Mouse (Mus musculus): ENCODE results near the gene Dctn3.
"Not testable (repeated sequence)": the region's sequence is repeated elsewhere in the genome, so short reads cannot be mapped to it uniquely, and the experiment has no call there.

Gene Dctn3

DNA sequence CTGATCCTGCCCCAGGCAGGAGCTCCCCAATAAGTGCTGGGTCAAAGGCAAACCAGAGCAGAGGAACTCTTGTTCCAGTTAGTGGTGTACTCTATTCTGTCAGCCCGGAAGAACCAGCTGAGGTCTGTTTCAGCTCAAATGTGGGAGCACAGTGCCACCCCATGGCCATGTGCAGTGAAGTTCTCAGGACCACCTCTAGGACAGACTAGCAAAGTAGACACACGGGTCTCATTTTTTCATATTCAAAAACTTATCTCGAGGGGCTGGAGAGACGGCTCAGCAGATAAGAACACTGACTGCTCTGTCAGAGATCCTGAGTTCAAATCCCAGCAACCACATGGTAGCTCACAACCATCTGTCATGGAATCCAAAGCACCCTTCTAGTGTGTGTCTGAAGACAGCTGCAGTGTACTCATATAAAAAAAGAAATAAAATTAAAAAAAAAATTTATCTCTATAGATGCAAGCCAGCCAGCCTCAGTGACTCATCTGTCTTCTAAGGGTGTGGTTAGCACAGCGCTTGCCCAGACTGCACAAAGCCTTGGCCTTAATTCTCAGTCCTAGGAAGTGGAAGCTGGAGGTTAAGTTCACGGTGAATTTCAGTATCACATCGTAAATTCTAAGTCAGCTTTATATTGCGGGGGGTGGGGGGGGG is 14.8 kb upstream of the Dctn3 start:
- DNase-seq (ENCODE audit: low spot score): peak; percentile 84

DNA sequence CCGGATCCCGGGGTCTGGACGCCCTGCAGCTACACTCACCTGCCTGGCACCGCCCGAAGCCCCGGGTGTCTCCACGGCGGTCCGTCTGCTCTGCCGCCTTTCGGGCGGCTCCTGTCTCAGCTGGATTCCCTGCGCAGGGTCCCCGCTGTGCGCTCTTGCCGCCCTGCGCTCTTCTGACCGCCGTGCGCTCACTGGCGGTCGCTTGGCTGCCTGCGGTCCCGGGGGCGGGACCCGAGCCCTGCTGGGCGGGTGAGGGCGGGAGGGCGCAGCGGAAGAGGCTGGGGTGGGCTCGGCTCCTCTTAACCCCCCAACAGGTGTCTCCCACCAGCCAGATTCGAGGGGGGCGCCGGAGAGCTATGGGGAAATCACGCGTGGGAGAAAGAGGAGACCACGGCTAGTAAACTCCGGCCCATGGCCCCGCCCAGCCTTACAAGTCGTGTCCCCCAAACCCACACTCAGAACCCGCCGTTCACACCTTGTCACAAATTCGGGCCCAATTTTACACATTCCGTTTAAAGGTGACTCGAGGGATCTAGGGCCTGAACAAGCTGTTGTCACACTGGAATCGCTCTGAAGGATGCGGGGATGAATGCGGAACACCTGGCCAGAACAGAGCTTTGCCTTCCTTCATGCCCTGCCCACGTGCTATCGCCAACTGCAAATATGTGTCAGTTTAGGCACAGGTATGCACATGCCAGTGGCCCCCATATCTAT is 8.2 kb upstream of the Dctn3 start, which contains the start of gene Arid3c:
Gene Arid3c (minus strand): TSS at position 91 of the 714 bp plus-strand sequence.
- peak; percentile 53 for DNase-seq (ENCODE audit: low spot score)

DNA sequence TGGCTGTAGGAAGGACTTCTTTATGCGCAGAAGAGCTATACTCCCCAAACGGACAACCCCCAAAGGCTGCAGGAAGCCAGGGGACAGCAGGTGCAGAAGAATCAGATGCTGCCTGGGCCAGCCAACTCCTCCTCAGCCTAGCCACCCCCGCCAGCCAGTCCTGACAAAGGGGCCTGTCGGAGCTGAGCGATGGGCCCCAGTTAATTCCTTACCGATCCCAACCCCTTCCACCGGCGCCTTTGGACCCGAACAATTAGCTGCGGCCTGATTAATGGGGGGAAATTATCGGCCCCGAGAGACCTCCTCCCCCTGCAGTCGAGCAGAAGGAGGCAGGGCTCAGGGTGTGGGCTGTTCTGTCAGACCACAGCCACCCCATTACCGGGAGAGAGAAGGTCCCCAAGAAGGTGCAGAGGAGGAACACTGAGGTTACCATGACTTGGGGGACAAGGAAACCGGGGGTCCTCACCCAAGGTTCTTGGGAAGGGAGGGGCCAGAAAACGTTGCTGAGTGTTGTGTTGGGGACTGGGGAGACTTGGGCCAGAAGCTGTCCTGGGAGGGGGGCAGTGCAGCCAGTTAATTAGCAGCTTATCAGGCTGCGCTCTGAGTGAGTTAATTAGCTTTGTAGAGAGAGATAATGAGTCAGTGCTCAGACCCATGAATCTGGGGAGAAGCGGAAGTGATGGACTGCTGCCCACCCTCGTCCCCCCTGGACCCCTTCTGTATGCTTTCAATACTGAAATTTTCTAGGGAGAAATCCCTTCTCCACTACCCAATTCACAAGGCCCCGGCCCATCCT is 4.1 kb upstream of the Dctn3 start:
- peak; percentile 52 for DNase-seq (ENCODE audit: low spot score)

DNA sequence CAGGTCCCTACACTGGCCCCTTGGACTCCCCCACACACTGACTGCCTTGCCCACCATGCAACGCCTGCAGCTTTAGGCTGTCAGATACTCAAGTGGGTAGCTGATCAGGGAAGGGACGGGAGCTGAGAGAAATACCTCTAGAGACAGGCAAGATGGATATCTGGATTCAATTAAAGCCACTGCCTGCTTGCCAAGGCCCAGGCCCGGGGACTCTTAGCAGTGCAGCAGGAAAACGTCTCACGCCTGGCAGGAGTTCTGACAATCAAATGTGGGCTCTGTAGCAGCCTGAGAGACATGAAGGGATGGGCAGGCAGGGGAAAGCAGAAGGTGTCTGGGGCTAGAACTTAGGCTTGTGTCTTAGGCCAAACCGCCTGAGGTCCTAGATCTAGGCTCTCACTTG is 6.1 kb downstream of the Dctn3 start:
- no peak for DNase-seq (ENCODE audit: low spot score)

DNA sequence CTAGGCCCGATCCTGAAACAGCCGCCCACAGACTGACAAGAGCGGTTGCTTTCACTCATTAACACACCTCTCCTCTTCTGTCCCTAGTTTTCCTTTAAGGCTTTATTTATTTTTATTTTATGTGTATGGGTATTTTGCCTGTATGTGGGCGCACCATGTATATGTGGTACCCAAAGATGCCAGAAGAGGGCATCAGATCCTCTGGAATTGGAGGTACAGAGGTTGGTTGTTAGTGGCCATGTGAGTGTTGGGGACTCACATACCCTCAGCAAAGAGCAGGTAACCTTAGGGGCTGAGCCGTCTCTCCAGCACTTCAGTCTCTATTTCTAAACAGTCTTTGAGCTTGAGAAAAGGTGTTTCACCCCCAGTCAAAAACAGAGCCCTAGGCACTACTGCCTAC is 7.4 kb downstream of the Dctn3 start:
- peak; percentile 47 for DNase-seq (ENCODE audit: low spot score)

DNA sequence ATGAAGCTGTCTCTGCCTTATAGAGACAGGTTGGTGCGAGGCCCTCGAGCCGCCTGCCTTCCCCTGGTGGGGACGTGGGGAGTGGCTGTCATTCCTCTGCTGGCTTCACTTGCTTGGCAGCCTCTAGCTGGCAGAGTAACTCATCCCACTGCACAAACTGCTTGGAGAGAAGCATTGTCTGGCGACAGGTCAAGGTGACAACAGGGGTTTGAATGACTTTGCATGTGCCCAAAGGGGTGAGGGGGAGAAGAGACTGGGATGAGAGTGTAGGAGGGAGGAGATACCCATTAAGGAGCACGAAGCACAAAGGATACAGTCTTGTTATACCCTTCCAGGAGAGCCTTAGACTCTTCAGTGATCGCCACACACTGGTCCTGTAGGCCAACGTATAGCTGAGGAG is 7.9 kb downstream of the Dctn3 start:
- no peak for DNase-seq (ENCODE audit: low spot score)

DNA sequence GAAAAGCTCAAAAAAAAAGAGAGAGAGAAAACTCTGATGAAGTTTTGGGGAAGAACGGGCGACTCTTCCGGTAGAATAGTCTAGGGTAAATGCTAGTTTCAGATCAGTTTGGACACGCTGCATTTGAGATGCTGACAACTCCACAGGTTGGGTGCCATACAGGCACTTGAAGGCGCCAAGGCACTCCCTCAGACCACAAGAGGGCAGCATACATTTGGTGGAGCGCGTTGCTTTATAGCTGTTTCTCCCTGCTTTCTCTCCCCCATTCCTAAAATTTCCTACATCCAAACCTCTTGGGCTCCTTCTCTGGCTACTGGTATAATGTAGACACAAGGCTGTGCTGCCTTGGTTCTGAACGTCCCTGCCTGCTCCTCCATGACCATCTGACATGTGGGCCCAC is 8.7 kb downstream of the Dctn3 start:
- peak; percentile 82 for DNase-seq (ENCODE audit: low spot score)

DNA sequence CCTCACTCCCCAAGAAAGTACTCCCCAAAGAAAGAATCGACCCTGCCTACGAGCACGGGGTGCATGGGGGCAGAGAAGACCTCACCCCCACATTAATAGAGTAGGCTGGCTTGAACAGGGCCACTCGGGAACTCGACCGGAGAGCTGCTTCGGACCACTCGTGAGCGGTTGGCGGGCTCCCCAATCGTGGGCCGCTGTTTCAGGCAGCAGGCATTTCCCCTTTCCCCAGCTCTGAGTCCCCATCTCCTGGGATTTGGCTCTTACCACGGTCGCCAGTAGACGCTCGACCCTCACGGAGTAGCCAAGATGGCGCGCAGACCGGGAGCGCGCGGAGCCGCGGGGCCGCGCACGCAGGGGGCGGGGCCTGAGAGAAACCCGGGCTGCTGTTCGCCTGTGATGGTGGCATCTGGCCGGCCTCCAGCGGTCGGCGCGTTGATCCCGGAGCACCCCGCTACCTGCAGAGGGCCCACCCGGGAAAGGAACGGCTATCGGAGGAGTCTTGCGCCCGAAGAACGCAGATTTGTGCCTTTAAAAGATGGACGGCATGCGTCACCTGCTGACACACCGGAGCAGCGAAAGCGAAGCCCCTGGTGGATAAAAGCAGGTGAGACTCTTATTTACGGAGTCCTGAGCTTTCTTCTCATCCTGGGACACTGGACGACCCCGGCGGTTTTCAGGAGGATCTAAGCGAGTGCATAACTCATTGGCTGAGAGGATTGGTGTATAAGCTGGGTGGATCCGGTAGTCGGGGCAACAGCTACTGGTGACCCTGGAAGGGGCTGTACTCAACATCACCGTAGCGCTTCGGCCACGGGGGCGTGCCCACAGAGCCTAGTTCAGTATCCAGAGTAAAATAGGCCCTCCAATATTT is 9.5 kb downstream of the Dctn3 start, which contains the start of gene Rpp25l:
Gene Rpp25l (minus strand): TSS at position 338 of the 871 bp plus-strand sequence.
- DNase-seq (ENCODE audit: low spot score): peak; percentile 92

DNA sequence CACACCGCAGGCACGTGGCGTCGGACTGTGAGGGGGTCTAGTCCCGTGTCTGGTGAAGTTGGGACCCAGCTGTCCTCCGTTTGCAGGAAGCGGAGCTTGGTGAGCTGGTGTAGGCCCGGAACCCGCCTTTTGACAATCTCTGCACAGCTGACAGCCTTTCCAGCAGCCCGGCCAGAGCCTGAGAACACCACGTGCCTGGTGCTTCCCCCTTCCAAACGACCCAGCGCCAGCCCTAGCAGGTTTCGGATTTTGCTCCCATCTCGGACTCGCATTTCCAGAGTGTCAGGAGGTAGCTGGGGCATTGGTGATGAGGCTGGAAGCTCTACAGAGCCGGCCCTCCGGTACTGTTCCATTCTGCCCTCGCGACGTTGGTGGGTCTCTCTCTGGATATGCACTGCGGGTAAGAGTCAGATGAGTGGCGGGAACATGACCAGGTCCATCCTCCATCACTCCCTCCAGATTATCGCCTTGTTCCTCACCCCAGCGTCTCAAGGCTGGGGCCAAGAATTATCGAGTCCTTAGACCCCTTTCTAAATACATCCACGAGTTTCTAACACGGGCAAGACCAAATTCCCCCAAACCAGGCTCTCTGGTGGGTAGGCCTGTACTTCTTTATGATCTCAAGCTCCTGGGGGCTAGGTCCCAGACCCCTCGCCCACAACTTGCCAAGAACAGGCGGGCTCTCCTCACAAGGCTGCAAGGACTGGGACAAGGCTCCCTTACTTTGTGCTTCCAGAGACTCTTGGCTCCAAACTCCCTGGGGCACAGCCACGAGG is 10.4 kb downstream of the Dctn3 start:
- no peak for DNase-seq (ENCODE audit: low spot score)

DNA sequence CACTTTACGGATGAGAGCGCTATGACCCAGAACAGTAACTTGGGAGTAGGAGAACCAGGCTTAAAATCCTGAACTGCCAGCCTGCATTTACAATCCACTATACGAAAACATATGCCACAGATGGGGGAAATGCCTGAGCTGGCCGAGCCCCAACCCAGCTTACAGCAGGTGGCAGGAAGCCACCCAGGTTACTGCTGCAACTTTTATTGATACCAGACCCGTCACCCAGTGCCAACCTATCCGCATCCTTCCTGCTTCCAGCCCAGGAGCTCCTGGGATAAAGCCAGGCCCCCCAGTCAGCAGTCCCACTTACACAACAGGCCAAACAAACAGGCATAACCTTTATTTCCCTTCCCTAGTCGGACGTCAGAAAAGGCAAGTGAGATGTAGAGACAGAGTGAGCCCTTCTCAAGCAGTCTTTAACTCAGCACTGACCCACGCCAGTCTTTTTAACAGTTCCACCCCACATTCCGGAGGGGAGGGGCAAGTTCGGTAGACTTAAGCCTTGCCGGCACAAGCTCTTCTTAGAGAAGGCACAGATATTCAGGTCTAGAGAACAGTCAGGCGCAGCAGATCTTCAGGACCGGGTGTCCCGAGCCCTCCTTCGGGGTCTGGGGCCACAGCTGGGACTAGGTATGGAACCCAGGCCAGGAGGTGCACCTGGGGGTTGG is 11.1 kb downstream of the Dctn3 start:
- DNase-seq (ENCODE audit: low spot score): no peak

DNA sequence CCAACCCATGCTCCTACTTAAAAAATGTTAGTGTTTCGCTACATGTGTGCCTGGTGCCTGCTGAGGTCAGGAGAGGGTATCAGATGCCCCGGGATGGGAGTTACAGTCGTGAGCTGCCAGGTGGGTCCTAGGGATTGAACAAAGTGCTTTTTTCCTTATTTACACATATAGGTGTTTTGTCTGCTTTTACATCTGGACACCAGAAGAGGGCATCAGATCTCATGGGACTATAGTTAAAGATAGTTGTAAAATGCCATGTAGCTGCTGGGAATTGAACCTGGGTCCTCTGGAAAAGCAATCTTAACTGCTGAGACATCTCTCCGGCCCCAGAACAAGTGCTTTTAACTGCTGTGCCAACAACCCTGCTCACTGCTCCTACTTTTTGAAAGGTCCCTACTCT is 12.7 kb downstream of the Dctn3 start:
- DNase-seq (ENCODE audit: low spot score): no peak

DNA sequence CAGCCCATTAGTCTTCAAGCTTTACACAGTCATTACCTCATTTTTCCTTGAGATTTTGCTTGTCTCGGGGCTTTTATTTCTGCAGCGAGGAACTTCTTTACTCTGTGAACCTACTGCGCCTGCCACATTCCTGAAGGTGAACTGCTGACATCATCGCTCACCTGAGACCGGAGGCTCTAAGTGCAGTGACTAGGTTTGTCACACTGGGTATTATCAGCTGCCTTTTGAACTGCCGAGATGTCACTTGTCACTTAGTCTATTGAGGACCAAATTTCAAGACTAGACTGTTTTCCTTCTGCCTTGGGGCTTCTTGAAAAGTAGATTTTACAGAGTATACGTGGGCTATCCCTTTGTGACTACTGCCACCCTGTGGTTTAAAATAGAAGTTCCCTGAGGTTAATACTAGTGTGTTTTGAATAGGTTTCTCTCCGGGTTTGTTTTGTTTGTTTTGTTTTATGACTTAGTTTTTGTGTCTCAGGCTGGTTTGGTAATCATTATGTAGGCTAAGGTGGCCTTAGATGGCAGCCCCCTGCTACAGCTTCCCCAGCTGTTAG is 14.7 kb downstream of the Dctn3 start:
- DNase-seq (ENCODE audit: low spot score): peak; percentile 91

DNA sequence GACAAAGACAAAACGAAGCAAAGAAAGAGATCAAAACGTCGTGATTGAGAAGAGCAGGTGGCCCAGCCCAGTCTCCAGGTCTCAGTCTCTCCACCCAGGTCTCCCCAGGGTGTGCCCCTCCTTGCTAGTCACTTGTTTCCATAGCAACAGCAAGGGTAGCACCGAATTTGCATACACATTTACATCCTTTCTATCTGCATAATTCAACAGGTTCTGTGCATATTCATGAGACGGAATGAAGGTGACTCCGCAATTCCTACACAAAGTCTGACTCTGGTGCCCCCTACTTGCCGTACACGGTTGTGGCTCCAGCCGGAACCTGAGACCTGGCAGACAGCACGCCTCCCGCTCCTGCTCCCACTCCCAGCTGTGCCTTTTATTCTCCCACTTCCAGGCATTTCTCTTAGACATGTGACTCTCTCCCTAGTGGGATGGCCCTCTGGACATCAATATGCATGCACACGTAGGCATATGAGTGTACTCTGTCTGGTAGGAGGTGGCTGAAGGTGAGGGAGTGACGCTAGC is 15.9 kb downstream of the Dctn3 start:
- peak; percentile 88 for DNase-seq (ENCODE audit: low spot score)

DNA sequence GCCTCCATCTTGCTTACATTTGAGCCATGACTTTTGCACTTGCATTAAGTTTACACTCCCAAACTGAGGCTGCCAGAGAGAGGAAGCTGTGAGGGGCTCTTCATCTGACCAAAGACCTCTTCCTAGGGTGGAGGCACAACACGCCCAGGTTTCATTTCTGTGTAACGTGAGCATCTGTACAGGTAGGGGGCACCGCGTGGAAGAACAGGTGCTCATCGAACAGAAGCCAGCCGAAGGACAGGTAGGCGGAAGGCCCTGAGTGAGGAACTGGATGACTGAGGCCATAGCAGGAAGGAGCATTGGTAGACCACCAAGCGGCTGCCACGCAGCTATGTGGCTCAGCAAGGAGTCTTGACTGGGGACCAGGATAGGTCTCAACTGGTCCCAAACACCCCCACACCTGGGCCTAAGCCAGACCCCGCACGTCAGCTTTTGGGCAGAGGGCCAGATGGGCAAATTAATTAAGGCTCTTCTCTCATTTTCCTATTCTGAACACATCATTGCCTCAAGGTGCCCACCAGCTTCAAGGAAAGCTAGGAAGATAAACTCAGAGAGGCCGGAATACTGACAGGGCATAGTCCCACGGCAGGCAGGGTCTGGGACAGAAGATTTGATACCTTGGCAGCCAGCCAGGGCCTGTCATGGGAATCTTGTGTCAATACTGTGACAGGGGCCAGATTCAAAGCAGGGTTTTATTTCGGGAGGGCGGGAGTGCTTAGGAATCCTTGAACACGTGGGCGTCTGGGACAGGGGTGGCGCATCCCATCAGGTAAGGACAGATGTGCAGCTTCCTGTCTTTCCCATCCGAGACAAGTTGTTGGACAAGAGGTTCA is 16.8 kb downstream of the Dctn3 start:
- DNase-seq (ENCODE audit: low spot score): peak; percentile 4

DNA sequence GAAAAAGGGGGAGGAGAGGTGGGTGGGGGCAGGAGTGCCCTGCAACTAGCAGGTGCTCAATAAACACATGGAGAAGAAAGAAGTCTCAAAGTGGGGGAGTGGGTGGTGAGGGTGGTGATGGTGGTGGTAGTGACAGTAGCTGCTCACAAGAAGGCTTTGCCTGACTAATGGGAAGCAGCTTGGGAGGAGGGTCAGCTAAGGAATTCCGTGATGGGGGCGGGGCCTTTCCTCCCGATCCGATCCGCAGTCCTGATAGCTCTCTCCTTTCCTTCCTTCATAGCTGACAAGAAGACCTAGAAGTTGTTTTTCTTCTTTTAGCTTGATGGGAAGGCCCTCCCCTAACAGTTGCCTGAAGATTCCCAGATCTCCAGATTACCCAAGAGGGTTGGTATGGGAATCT is 18.3 kb downstream of the Dctn3 start:
- DNase-seq (ENCODE audit: low spot score): peak; percentile 52

DNA sequence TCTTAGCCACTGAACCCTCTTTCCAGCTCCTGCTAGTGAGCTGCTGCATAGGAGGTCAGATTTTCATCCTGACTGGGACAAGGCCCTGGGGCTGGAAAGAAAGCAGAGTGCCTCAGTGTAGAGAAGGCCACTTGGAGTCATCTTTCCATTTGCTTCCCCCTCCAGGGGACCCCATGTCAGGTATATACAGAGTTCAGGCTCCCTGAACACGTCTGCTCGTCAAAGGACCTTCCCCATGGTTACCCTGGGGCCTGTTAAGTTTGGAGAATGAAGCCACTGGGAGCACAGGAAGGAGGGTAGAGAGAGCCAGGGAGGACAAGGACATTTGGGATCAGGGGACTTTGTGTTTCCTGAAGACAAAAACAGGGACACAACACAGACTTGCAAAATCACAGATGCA is 20.7 kb downstream of the Dctn3 start:
- DNase-seq (ENCODE audit: low spot score): not testable (repeated sequence)

DNA sequence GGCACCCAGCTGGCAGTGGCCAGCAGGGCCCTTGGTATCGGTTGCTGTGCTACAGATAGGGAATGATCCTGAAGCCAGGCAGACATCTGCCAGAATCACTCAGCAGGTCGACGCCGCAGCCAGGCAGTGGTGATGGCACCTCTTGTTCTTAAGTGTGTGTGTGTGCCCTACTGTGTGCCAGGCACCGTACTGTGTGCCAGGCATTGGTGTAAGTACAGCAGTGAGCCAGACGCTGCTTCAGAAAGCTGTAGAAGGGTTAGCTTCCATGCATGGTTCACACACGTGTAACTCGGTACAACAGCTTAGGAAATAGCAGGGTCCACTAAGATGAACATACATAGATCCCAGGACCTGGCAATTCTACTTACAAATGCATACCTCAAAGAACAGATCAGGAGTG is 22.7 kb downstream of the Dctn3 start:
- not testable (repeated sequence) for DNase-seq (ENCODE audit: low spot score)

DNA sequence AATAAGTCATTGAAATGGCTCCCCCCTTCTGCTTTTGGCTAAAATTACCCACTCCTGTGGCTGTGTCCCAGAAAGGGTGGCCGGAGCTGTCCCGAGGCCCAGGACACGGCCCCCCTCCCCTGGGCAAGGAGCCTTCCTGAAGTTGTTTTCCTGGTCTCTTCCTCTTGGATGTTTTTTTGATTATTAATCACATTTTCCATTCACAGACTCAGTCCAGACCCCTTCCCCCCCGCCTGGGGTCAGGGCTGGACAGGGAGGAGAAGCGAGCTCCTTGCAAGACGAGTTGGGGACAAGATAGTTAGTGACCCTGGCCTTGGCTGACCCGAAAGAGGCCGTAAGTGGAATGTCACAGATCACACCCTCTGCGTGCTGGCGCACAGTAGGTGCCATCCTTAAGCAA is 23.2 kb downstream of the Dctn3 start, which contains the start of gene Il11ra1:
Gene Il11ra1 (plus strand): TSS at position 207 of the 400 bp plus-strand sequence.
- not testable (repeated sequence) for DNase-seq (ENCODE audit: low spot score)

Measured in embryo, embryonic 10.5 days (tissue).